Mouse (Mus musculus) layer of hippocampus, postnatal 14 days (tissue): ENCODE results near the gene Ciapin1. TPM values are rescaled to one million over a fixed set of nuclear protein-coding genes. Genes with fewer than 3 reads are reported as not detected.

ENCODE experiments used
- DNase-seq, 2 experiments: peaks; one replicate each; pipeline ENCODE4 v3.0.0; 2021 to 2022; ENCODE audit warnings: low spot score in 2 of 2, mixed read lengths in 1 of 2
- total RNA-seq, 2 experiments: library from RNA; stranded (reverse); gene quantifications; 2 replicates each; pipeline ENCODE4 v1.2.3; 2021

Ciapin1 gene
- total RNA-seq, 2 experiments from 2014 or later, result 76.1 to 88.0 TPM

DNA sequence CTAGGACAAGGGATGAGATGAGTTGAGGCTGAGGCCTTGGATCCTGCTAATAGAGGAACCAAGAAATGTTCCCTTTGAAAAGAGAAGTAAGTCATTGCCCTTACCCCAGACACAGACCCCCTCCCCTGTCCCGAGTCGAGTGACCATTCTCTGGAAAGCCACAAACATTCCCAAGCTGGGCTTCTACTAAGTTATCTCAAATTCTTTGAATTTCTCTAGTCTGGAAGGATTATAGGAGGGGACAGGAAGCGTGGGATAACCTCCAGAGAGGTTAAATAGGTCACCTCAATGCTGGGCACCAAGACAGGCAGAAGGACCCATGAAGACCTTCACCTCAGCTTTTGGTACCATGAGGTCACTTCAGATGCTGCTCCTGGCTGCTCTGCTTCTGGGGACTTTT is 28.0 kb downstream of the Ciapin1 start, which contains the start of gene Ccl17:
Gene Ccl17, plus strand, starts transcription at position 301 of the 400 bp plus-strand sequence.
- no peak for DNase-seq

DNA sequence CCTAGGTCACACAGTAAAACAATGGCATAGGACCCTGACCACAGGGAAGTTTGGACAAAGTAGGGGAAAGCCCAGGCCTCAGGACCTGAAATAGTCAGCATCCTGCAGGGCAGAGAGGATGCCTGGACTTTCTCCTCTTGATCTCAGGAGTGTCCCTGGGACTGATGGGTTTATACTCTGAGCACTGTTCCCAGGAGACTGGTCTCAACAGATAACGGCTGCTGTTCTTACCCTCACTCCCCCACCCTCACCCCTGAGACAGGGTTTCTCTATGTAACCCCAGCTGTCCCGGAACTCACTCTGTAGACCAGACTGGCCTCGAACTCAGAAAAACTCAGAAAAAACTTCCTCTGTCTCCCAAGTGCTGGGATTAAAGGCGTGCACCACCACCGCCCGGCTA is 29.8 kb downstream of the Ciapin1 start:
- DNase-seq, result no peak

DNA sequence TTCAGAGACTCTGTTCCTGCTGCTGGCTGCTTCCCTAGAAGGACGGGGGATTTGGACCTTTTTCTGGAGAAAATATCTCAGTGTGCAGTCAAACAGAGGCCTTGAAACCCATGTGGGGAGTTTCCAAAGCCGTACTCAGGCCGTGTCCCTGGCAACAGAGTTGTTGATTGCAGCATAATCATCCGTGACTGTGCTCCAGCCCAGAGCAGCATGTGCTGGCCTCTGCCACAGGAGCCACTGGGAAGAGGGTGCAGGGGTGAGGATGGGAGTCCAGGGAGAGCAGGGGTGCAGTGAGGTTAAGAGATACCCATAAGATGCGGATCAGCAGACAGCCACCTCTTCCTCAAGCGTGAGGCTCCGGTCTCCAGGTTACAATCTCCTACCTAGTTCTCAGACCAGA is 30.7 kb downstream of the Ciapin1 start:
- no peak for DNase-seq

GRCm38 (mm10) chr8:94805811-94806210 is 32.3 kb downstream of the Ciapin1 start:
- no peak for DNase-seq

GRCm38 (mm10) chr8:94804546-94805340 is 33.4 kb downstream of the Ciapin1 start:
- no peak for DNase-seq

- no peak for DNase-seq
These were observed 34.6 kb downstream of the Ciapin1 start for GRCm38 (mm10) chr8:94803551-94803950.

DNA sequence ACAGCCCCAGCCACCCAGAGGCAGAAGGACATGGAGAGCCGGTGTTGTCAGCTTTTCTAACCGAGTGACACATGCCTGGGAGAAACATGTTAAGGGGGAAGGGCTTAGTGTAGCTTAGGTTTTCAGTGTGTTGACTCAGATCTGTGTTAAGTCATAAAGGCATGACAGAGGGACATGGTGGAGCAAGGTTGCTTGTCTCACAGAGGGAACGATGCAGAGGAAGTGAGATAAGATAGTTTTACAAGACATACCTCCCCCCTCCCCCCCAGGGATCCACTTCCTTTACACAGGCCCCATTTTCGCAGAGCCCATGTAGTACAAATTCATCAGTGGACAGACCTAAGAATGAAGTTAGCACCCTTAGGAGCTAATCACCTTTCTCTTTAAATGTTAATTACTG is 35.8 kb downstream of the Ciapin1 start:
- no peak for DNase-seq

- DNase-seq, result no peak
These were observed 36.7 kb downstream of the Ciapin1 start for GRCm38 (mm10) chr8:94801293-94802095.

DNA sequence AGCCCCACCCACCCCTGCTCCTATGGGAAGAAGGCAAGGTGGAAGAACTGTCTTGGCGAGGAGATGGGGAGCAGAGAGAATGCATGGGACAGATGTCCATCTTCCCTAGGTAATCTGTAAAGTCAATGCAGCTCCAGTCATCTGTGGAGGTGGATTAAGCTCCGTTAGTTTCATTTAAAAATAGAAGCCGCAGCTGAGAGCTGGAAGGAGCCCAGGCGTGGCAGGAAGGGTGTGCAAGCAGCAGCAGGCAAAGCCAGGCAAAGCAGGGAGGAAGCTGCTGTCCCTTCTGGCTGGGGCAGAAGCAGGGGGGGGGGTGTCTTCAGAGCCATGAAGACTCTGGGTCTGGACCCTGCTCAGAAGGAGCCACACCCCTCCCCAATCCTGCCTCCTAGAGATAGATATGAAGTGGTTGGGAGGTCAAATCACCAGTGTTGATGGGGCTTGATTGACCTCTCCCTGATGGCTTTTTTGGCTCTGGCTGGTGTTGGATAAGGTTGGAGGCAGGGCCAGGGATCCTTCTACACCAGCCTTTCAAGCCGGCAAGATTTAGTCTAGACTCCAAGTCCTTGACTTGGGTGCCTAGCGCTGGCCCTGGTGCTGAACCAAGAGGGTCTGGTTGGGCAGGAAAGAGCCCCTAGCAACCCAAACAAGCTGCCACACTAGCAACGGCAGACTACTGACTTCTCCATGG is 37.7 kb downstream of the Ciapin1 start:
- no peak for DNase-seq

DNA sequence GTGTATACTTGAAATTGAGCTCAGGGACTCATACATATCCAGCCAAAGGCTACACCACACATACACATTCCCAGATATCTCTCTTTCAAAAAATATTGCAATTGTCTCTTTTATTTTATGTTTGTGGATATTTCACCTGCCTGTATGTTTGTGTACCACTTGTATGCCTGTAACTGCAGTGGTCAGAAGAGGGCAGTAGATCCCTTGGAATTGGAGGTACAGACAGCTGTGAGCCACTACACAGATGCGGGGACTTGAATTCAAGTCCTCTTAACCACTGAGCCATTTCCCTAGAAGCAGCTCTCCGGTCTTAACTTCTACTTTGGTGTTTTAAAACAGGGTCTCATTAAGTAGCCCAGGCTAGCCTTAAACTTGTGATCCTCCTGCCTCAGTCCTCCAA is 43.4 kb downstream of the Ciapin1 start:
- no peak for DNase-seq

GRCm38 (mm10) chr8:94794368-94794767 is 43.8 kb downstream of the Ciapin1 start:
- DNase-seq, result no peak

DNA sequence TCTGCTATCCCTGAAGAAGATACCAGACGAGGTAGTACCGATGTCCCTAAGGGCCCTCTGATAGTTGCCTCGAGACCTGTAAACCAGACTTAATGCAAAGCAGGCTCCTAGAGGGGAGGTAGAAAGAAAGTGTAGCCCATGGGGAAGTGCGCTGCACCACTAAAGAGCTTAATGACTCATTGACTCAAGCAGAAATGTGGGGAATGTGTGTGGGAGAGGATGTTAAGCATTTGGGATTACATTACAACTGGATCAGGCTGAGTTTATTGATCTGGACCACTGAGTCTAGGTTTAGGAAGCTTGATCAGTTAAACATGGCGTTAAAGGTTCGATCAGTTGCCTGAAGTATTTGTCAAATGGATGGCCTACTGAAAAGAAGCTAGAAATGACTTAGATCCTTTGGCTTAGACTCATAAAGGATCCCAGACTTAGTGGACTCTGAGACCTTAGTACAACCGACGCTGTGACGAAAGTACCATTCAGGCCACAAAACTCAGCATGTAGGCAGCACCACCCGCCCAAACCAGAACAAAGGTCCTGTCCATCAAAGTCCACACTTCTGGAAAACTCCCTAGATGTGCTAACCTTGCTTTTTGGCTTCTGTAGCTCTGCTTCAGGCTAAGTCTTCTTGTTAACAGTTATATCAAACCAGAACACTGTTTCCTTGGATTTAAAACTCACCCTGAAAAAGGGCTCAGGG is 48.8 kb downstream of the Ciapin1 start:
- DNase-seq, result no peak

DNA sequence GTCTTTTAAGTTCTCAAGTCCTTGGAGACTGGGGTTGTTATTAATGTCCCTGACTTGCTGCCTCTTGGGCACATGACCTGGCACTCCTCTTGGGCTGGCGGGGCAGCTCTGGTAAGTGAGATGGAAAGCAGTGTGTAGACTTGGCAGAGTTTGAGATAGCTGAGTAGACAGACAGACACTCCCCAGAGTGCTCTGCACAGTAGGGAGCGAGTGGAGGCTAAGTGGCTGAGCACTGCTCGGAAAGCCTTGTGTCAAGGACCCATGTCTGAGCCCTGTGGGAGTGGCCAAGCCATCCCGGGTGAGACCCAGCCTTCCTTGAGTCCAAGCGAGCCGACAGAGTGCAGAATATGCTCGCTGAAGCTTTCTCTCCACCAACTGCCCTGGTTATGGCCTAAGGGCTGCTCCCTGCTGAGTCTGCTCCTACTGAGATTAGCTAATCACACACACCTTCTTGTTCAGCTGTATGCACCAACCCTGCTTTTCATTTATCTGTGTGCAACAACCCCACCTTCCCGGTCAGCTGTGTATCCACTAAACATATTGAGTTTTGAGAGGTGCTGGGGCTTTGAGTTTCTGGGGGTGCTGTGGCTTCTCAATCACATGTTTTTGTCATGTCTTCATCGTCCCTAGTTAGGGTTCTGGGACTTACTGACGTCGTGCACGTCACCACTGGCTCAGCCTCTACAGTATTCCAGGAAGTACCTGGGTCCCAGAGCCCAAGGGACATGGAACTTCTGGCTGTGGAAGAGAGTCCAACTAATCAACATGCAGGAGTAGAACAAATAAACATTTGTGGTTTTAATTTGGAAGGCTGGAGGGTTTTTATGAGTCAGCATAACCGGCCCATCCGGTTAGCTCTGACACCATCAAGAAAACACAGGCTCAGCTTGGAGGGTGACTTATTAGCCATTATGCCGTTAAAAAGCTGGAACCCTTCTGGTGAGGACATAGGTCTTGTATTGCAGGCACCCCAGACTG is 50.3 kb downstream of the Ciapin1 start:
- DNase-seq, result no peak

GRCm38 (mm10) chr8:94785995-94786595 is 52.1 kb downstream of the Ciapin1 start:
- DNase-seq, result no peak

GRCm38 (mm10) chr8:94785247-94785985 is 52.7 kb downstream of the Ciapin1 start:
- DNase-seq, result no peak

- DNase-seq, result no peak
These were observed 54.3 kb downstream of the Ciapin1 start for GRCm38 (mm10) chr8:94783890-94784289.

GRCm38 (mm10) chr8:94781838-94782235 is 56.3 kb downstream of the Ciapin1 start:
- DNase-seq, result no peak

- no peak for DNase-seq
These were observed 56.9 kb downstream of the Ciapin1 start for GRCm38 (mm10) chr8:94781155-94781837.
